Mouse (Mus musculus) liver, adult 2 months (tissue): ENCODE measurements at regions not wholly inside any gene's neighbourhood (a gene's known extent, or its start where the extent isn't known, plus 50 kb on each side); places are given as distances from the start of the nearest gene placed in this dataset.

Experiments used
- CTCF ChIP-seq: fragments of 200-500 bp; IDR thresholded peaks from 2 replicates; pipeline ENCODE4 v1.5.1; 2011; ENCODE audit warnings: low read depth, low read length, control low read depth
- POLR2A ChIP-seq: fragments of 200-500 bp; IDR thresholded peaks from 2 replicates; pipeline ENCODE4 v1.6.1; 2011; ENCODE audit warnings: low read length, control low read depth; ENCODE audit not compliant: insufficient read depth; ENCODE audit errors: extremely low read depth

DNA sequence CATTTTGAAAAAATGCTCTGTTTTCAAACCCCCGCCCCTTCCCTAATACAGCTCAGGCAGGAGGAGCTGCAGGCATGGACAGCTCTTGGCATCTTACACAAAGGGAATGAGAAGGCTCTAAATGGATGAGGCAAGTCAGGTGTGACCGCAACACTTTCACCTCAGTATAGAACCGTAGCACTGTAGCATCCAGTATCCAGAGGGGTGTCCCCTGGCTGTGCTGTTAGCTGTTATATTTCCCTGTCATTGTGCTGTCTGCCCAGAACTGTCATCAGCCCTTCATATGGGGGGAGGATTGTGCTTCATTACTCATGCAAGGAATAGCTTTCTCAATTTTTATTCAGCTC, 82.4 kb upstream of the Frmd4b start:
- TF ChIP-seq CTCF (no peak), POLR2A (no peak)
